Mouse (Mus musculus): ENCODE results near the gene Trim44. TPM values are rescaled to one million over a fixed set of nuclear protein-coding genes. Genes with fewer than 3 reads are reported as not detected.

The Trim44 gene
- polyA plus RNA-seq, 1 experiment: 4.3 TPM

DNA sequence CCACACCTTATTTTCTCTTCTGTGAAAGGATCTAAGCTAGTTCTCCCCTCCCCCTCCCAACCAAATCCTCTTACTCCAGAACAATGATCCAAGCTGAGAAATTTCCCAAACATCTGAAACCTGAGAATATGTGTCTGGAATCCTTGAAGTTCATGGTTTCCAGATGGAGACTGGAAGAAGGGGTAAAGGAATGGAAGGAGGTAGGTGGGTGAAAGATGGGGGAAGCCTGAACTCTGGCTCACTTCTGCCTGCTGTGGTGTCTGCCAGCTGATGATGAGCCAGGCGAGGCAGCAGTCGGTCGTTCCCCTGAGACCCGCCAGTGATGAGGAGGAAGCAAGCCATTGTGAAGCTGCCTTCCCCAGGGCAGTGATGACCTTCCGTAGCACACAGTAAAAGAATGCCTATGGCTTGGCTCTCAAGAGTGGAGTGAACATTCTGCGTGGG, 112.8 kb downstream of the Trim44 start:
- no peak for DNase-seq (ENCODE audit: low read depth, low spot score)
- 25% methylated on average over 6 of the region's 6 CpGs for WGBS

DNA sequence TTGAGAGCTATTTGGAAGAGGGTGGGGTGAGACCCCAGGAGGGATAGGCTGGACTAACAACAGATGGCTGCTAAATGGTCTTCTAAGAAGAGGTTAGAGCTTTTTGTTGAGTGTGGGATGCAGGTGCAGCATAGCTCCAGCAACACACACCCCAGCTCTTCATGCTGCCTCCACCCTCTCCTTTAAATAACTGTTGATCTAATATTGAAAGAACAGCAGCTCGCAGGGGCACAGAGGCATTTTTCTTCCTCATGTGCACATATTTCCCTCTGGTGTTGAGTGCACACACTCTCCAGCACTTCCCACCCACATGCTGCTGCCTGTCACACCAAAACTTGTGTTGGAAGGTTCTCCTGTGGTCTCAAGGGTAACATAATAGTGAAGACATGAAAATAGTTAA, 114.4 kb downstream of the Trim44 start:
- WGBS: 26% methylated on average over 1 of the region's 1 CpGs
- DNase-seq (ENCODE audit: low read depth, low spot score): no peak

DNA sequence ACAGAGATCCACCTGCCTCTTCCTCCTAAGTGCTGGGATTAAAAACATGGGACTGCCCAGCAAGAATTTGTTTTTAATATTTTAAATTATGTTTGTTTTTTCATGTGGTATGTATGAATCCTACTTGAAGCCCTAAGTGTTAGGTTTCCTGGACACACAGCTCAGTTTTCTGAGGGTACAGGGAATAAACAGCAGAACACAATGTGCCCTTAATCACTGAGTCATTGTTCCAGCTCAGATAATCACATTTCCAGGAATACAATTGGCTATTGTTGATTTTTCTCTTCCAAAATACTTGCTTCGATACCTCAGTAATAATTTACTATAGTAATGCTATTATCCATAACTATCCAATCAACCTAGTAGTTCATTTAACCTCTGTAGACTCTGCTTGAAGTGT, 115.6 kb downstream of the Trim44 start:
- DNase-seq (ENCODE audit: low read depth, low spot score): no peak
- WGBS: 76% methylated on average over 1 of the region's 1 CpGs

DNA sequence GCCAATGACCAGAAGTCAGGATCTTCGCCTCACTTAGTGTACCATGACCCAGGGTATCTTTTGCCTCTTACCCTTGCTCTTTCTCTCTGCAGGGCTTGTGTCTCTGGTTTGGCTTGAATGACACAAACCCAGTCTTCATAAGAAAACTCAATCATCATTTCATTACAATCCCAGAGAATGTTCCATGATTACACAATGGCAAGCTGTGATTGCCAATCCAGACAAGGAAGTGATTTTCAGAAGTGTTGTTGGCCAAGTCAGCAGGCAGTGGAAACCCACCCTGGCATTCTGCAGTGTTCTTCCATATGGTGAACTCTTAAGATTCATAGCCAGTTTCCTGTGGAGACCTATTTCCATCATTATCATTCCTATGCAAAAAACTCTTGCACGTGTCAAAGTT, 116.1 kb downstream of the Trim44 start:
- DNase-seq (ENCODE audit: low read depth, low spot score): no peak
- 71% methylated on average over 2 of the region's 2 CpGs for WGBS

DNA sequence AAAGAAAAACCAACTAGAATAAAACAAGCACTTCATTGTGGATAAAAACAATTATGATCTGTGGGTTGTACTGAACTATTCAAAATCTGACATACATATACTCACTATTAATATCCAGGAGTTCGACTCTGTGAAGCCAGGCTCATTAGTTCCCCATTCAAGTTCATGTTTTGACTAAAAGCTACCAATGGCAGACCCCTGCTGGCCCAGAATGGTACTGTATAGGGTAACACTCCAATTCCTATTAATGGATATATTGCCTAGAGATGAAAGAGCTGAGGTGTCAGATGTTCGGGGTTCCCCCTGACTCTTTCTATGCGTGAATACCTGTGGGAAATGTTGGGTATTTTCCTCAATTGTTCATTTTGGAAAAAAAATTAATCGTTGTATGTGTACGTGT, 117.6 kb downstream of the Trim44 start:
- DNase-seq (ENCODE audit: low read depth, low spot score): peak; percentile 13
- 49% methylated on average over 5 of the region's 5 CpGs for WGBS

DNA sequence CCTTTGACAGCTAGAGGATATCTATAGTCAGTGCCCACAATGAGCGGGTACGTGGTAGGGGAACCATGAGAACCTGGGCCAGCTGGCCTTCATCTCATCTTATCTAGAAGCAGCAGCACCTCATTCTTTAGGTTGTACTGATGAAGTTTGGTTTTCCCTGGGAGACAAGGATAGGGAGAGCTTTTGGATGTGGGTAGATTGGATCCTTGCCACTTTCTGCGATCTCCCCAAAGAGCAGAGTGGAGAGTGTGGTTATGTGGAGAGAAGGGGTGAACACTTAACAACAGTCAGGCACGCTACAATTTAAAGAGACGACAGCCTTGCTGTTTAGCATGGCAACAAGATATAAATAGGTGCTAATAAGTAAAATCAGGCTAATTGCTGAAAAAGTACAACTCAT, 119.0 kb downstream of the Trim44 start:
- 93% methylated on average over 5 of the region's 5 CpGs for WGBS
- no peak for DNase-seq (ENCODE audit: low read depth, low spot score)

DNA sequence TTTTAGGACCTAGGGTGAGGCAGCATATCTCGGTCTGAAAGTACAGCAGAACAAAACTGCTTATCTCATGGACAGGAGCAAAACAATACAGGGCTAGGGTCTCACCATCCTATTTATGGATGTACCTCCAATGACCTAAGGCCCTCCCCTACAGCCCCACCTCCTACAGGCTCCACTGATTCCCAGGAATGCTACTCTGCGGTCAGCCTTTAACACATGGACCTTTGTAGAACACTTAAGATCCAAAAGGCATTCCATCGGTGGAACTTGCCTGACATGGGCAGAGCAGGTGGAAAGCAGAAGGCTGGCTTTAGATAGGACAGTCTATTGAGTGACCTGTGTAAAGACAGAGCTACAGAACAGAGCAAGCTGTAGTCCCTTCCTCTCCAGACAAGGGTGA, 120.3 kb downstream of the Trim44 start:
- 54% methylated on average over 3 of the region's 3 CpGs for WGBS
- no peak for DNase-seq (ENCODE audit: low read depth, low spot score)

DNA sequence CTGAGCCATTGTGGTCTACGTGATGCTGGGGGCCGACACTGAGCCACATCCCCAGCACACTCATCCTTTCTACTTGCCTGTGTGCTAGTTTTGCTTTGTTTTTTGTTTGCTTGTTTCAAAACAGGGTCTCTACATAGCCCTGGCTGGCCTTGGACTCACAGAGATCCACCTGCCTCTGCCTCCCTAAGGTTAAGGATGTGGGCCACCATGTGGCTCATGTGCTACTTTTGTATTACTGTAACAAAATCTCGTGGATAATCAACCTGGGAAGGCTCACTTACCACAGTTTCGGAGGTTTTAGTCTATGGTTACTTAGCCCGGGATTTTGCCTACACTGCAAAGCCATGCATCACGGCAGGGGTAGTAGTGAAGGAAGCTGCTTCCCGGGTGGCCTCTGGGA, 125.5 kb downstream of the Trim44 start:
- 85% methylated on average over 7 of the region's 7 CpGs for WGBS
- no peak for DNase-seq (ENCODE audit: low read depth, low spot score)

DNA sequence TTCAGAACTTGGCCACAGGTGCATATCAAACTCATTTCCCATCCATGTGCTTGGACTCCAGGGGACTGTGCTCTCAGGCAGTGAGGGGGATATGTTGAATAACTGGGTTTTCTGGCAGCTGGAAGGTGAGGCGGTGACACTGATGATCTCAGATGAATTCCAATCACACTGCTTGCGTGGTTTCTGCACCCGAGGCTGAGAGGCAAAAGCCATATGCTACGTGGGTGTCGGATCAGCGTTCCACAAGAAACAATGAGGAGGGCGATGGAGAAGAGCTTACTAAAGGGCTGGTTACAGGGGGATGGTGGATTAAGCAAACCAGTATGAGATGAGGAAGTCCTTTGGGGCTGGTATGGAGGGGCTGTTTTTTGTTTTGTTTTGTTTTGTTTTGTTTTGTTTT, 127.8 kb downstream of the Trim44 start:
- 78% methylated on average over 7 of the region's 7 CpGs for WGBS
- no peak for DNase-seq (ENCODE audit: low read depth, low spot score)

DNA sequence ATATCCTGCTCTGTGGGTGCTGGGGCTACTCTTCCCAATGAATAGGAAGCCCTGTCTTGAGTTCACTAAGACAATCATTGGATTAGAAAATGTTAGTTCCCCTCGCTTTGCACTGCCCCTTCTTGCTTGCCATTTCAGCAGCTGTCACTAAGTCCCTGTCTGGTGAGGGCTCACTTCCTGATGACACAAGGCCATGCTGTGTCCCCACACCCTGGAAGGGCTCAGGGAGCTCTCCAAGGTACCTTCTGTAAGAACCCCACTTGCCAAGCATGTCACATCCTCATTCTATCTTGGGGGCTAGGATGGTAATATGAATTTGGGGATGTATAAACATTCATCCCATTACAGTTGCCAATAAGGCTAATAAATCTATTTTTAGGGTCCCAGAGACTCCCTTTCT, 129.7 kb downstream of the Trim44 start:
- WGBS: 15% methylated on average over 1 of the region's 1 CpGs
- no peak for DNase-seq (ENCODE audit: low read depth, low spot score)

DNA sequence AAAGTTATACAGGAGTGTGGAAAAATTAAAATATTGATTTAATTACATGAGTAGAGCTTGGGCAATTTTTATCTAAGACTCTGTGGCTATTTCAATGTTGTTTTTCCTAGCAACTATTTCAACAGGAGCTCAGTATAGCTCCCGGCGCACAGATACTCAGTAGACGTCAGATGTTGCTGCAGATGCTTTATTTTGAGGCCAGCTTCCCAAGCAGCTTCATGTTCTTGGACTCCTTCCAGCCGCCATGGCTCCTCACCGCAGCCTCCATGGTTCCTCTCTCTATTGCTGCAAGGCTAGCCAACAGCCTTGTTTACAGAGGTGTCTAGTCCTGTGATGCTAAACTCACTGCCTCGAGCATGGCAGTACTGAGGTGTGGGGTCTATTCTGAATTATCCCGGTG, 134.3 kb downstream of the Trim44 start:
- DNase-seq (ENCODE audit: low read depth, low spot score): no peak
- 71% methylated on average over 7 of the region's 7 CpGs for WGBS

DNA sequence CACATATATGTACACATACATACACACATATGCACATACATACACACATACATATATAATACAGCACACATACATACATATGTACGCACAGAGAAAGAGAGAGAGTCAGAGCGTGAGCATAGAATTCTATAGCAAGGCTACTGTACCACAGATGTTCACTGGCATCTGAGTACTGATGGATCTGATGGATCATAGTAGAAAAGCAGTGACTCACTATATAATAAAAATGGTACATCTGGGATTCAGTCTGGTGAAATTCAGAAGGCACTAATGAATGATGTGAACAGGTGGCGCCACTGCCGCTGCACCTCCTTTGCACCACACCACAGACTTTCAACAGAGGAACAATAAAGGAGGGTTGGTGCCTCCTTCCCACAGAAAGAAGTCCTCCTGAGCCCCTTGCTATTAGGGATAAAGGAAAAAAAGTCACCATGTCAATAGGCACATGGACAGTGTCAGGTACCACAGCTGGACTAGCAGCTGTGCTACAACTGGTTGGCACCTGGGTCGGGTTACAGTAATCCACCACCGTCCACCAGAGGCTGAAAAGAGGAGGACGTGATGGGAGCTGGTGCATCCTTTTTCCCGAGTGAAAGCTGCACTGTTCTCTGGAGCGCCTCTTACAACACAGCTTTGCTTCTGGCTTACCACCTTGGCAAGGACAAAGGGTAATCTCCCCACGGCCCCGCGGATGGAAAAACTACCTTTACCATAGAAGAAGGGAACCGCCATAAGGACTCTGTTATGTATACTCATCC, 139.9 kb downstream of the Trim44 start:
- WGBS: 64% methylated on average over 13 of the region's 13 CpGs
- no peak for DNase-seq (ENCODE audit: low read depth, low spot score)

DNA sequence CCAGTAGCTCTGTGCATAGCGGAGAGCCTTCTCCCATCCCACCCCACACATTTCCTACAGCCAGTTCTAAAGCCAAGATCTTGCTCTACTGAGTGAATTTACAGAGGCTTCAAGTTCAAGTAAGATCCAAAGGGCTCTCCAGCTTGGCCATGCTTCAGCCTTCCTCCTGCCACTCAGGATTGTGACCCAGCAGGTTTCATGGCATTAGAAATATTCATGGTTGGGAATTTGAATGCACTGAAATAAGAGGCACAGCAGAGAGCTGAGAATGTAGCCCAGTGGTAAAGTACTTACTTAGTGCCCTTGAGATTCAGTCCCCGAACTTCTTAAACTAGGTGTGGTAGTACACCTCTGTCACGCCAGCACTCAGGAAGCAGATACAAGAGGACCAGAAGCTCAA, 140.7 kb downstream of the Trim44 start:
- no peak for DNase-seq (ENCODE audit: low read depth, low spot score)
- 86% methylated on average over 3 of the region's 3 CpGs for WGBS

DNA sequence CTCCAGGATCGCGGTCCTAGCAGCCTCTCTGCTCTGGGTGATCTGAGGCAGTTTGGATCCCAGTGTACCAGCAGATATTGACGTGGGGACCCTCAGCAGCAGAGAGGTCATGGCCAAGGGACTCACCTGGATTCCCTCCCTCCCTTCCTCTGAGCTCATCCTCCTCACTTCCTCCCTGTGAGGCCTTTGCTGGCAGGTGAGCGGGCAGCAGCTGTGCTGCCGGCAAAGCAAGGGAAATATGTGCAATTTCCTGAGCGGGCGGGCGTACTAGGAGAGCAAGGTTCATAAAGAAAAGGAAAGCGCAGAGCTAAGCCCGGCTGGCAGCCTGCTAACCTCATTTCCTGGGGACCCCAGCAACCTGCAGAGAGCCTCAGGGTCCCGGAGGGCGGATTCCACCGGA, 148.5 kb downstream of the Trim44 start:
- DNase-seq (ENCODE audit: low read depth, low spot score): no peak
- 7% methylated on average over 13 of the region's 13 CpGs for WGBS

DNA sequence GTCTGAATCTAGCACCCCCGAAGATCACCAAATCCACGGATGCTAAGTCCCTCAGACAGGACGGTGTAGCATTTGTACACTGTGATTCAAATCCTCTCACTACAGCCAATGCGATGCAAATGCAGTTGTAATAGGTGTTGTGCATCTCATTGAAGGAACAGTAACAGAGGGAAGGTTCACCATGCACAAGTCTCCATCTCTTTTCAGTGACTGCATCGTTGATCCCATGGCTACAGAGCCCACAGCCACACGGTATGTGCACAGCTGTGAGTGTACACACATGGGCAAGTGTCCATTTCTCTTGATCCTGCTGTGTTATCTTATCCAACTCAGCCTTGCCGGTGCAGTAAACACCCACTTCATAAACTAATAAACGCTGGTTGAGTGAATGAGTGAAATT, 148.9 kb downstream of the Trim44 start:
- DNase-seq (ENCODE audit: low read depth, low spot score): no peak
- 26% methylated on average over 8 of the region's 8 CpGs for WGBS

DNA sequence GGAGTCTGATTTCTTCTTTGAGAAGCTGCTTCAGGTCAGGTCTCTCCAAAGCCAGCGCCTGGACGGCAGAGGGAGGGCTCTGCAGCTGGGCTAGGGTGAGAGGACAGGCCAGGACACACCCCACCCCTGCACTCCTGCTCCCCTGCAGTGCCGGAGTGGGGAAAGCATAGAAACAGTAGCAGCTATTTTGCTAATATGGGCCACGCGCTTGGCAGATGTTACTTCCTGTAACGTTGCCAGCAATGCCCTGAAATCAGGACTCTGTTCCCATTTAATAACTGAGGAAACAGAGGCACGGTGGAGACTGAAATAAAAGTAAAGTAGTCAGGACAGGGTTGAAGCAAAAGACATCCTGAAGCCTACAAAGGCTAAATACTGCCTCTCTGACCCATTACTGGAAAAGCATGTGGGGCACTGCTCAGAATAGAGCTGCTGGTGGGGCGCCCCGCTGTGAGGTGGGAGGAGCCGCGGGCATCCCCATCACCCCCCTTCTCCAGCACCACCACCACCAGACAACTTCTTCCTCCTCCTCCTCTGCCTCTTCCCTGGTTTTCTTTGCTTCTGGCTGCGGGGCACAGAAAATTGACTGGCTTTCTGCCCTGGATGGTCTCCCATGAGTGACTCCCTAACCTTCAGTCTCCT, 149.5 kb downstream of the Trim44 start:
- no peak for DNase-seq (ENCODE audit: low read depth, low spot score)
- WGBS: 7% methylated on average over 12 of the region's 12 CpGs

DNA sequence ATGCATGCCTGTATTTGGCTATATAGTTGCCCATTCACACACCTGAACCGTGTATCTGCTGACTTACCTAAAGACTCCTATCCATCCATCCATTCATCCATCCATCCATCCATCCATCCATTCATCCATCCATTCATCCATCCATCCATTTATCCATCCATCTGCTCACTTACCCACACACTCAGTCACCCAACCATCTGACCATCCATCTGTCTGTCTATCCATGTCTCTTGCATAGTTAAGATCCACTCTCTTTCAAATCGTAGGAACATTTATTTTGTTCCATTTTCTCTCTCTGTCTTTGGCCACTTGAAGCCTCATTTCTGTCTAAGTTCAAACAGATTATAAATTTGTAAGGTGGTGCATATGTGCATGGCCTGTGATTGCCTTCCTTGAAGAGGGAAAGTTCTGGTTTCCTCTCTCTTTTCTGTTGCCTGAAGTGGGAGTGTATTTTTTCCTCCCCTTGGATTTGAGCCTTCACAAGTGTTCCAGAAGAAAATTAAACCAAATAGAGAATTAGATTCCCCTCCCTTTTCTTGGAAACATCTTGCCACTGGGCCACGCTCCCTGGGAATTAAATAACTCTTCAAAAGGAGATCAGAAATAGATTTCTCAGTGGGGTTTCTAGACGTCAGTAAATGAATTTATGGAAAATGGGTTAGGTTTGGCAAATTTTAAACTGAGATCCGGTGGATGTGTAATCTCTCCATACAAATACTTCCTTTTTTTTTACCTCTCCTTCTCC, 150.9 kb downstream of the Trim44 start:
- 72% methylated on average over 5 of the region's 5 CpGs for WGBS

DNA sequence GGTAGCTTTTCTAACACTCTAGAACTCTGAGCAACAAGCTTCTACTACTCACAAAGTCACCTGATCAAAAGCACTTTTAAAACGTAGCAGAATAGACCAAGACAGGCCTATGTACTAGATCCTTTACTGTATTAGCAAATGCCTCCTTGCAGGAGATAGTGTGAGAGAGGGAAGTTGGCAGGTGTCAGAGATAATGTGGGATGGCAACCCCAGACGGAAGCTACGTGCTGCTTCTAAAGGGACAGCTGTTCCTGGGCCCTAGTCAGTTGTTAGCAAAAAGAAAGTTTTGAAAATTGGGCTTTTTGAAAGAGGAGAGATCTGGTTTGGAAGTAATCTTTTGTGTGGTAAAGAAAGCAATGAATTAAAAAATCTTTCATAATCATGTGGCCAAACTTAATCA, 151.5 kb downstream of the Trim44 start:
- 84% methylated on average over 3 of the region's 3 CpGs for WGBS
- DNase-seq (ENCODE audit: low read depth, low spot score): no peak

More for the DNA sequence above, 150.9 kb downstream of the Trim44 start:
- no peak for DNase-seq (ENCODE audit: low read depth, low spot score)

DNA sequence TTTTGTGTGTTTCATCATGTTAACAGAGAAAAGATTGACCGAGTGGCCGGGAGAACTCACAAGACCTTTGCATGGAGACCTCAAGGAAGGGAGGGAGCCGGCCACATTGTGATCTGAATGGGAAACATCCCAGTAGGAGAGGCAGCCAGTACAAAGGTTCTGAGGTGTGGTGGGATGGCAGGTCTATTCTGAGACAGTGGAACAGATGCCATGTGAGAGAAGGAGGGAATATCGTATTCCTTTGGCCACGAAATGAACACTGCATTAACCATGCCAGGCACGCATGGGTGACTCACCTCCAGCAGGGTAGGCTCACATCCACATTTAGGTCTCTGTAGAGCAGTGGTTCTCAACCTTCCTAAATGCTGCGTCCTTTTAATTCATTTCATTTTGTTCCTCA, 154.4 kb downstream of the Trim44 start:
- WGBS: 78% methylated on average over 7 of the region's 7 CpGs

DNA sequence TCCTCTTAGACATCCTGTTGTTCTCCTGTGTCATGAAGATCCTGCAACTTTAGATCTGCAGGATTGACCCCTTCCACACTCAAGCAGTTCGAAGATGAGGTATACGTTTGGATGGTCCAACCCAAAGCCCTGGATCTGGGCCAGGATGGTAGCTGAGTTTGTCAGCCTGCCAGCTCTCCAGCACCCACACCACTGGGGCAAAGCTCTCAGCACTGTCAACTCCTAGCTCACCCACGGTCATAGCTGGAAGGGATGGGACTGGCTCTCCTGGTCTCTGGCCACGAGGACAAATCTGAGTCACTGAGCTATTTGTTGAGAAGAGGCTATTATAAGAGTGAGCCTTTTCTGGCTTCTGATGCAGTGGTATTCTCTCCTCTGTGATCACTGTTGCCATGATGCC, 155.0 kb downstream of the Trim44 start:
- 18% methylated on average over 4 of the region's 4 CpGs for WGBS
- DNase-seq (ENCODE audit: low read depth, low spot score): no peak

More for the DNA sequence above, 154.4 kb downstream of the Trim44 start:
- no peak for DNase-seq (ENCODE audit: low read depth, low spot score)

All from large intestine, adult 2 months (tissue).